Mouse (Mus musculus) heart, postnatal 10 days (tissue): ENCODE data around the gene Zbtb16. TPM values are rescaled to one million over a fixed set of nuclear protein-coding genes. Genes with fewer than 3 reads are reported as not detected.

Experiments used
- DNase-seq, 2 experiments: peaks; one replicate each; pipeline ENCODE4 v3.0.0; 2021
- intact Hi-C: fragments of 180-260 bp; cut with DNase I; formaldehyde crosslinking; loops from one replicate; pipeline ENCODE4 v1.15.1; 2025
- total RNA-seq, 2 experiments: library from RNA; stranded (reverse); gene quantifications; 2 replicates each; pipeline ENCODE4 v1.2.3; 2021

Zbtb16 gene
- total RNA-seq, 2 experiments from 2014 or later: 25.5 to 199 TPM

GRCm38 (mm10) chr9:48776268-48776667 lies 59.8 kb downstream of the Zbtb16 start:
- intact Hi-C loops: no loop called here
- no peak for DNase-seq

GRCm38 (mm10) chr9:48775561-48775960 lies 60.5 kb downstream of the Zbtb16 start:
- intact Hi-C loops: no loop called here
- no peak for DNase-seq

GRCm38 (mm10) chr9:48773710-48774109 lies 62.3 kb downstream of the Zbtb16 start:
- DNase-seq: no peak
- intact Hi-C loops: no loop called here

- no peak for DNase-seq
- intact Hi-C loops: no loop called here
These were observed 62.9 kb downstream of the Zbtb16 start for GRCm38 (mm10) chr9:48773130-48773529.

- DNase-seq: no peak
- intact Hi-C loops: no loop called here
These were observed 64.5 kb downstream of the Zbtb16 start for GRCm38 (mm10) chr9:48771504-48771903.

GRCm38 (mm10) chr9:48768965-48769364 lies 67.1 kb downstream of the Zbtb16 start:
- no peak for DNase-seq
- intact Hi-C loops: no loop called here

- no peak for DNase-seq
- intact Hi-C loops: no loop called here
These were observed 68.2 kb downstream of the Zbtb16 start for GRCm38 (mm10) chr9:48767666-48768432.

- intact Hi-C loops: no loop called here
- DNase-seq: no peak
These were observed 70.1 kb downstream of the Zbtb16 start for GRCm38 (mm10) chr9:48765927-48766326.

- intact Hi-C loops: no loop called here
- DNase-seq: no peak
These were observed 71.7 kb downstream of the Zbtb16 start for GRCm38 (mm10) chr9:48764311-48764710.

DNA sequence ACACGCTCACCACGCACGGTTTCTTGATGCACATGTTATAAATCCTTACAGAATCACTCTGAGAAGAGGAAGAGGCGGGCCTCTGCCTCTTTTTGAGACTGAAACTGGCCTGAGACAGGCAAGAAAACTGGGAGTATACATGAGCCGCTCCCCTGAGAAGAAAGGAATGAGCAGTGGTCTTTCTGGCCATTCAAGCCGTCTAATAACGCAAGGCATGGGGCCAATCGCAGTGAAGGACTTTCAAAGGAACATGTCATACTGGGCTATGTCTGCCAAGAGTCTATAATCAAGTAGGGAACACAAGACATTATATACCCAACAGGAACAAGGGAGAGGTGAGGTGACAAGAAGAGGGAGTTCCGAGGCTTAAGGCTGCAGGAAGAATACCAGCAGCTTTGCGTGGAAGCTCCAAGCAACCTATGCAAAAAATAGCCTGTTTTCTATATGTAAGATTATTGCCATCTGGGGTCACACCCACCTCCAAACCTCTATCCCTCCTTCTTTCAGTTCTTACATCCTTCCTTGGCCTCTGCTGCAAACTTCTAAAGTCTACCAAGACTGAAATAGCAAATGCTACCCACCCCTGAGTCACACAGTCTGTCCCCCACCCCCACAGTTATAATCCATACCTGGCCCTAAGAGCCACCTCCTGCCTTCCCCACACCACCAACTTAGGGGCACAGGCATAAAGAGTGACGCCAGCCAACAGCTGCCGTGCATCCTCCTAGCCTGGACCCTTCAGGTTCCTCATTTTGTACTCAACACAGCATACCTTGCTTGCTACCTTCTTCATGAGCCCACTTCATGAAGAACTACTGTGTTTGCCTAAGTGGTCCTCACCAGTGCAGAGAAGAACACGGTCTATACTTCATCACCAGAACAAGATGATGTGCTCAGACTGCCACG lies 74.0 kb downstream of the Zbtb16 start:
- intact Hi-C loops: no loop called here
- no peak for DNase-seq

DNA sequence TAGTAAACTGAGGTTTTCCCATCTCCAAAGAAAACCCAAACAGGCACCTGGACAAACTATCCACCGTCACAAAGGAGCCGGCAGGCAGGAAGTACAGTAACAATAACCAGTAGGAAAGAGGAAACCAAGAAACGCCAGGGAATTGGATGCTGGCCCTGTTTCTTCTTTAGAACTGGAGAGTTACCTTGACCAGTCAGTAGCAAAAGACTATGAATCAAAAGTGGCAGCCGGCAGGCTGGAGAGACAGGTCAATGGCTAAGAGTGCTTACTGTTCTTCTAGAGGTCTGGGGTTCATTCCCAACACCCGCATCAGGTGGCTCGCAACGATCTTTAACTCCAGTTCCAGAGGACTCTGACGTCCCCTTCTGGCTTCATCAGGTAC lies 74.9 kb downstream of the Zbtb16 start:
- intact Hi-C loops: no loop called here

GRCm38 (mm10) chr9:48760449-48761174 lies 75.4 kb downstream of the Zbtb16 start:
- intact Hi-C loops: no loop called here
- DNase-seq: peak; percentile 77 to 81

More for the DNA sequence above, 74.9 kb downstream of the Zbtb16 start:
- peak in 1 of 2 experiments; percentile 27 for DNase-seq

GRCm38 (mm10) chr9:48759098-48759497 lies 76.9 kb downstream of the Zbtb16 start:
- DNase-seq: no peak
- intact Hi-C loops: no loop called here

DNA sequence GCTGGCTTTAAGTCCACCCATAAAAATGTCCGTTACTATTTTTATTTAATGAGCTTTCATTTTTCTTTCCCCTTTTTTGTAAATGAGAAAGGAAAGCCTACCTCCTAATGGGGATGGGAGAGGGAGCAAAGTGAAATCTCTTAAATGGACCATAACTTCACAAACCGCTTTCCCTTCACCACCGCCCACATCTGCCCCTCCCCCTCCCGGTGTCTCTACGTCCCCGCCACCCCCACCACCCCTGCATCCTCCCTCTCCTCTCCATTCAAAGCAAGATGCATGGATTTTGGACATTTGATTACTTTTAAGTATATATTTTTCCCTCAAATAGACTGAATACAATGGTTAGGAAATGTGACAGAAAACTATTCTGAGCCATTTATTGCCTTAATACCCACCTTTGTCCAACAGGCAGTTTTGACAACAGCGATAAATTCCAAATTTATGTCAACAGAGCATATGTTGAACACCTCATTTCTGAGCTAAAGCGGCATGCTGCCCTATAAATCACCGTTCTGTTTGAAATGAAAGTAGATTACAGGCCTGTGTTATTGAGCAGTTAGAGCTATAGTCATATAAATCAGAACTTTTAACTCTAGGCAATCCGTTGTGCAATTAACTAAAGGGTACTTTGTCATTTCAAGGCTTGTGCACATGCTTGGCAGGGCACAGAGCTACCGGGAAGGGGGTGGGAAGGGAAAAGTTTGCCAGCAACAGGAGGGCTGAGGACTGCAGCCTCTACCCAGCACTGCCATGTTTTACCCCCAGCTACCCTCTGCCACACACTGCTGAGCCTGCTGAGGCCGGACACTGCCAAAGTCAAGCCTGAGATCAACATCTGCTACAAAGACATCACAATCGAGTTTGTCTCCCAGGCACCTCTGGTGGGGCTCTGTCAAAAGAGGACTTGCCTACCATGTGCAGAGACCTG lies 78.1 kb downstream of the Zbtb16 start:
- intact Hi-C loops: no loop called here
- no peak for DNase-seq

- intact Hi-C loops: no loop called here
- no peak for DNase-seq
These were observed 79.7 kb downstream of the Zbtb16 start for GRCm38 (mm10) chr9:48756261-48756812.

DNA sequence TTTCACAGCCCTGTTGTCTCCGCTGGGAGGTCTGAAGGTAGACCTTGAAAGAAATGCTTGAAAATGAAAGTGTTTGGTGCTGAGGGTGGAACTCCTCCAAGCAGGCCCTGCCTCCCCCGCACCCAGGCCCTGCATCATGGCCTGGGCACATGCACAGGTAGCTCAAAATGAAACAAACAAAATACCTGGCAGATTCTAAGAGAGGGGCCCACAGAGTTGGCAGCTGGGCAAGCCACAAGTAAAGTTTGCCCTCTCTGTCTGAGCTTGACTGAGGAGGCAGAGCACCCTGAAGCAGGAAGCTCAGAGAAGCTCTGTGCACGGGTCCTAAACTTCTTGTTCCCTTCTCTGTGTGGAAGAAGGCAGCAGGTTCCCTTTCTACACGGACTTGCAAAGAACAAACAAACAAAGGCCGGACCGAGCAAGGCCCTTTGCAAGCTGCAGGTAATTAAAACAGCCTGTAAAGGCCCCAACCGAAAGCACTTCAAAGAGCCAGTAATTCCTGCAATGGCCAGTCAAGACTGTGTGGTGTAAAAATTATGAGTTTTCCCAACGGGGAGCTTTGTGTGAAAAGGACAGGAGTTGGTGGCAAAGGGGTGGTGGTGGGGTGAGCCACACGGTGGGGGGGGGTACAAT lies 80.5 kb downstream of the Zbtb16 start:
- intact Hi-C loops: no loop called here
- DNase-seq: no peak

GRCm38 (mm10) chr9:48754418-48754817 lies 81.6 kb downstream of the Zbtb16 start:
- intact Hi-C loops: no loop called here
- DNase-seq: no peak

- DNase-seq: peak in 1 of 2 experiments; percentile 50
- intact Hi-C loops: no loop called here
These were observed 82.1 kb downstream of the Zbtb16 start for GRCm38 (mm10) chr9:48753881-48754280.

DNA sequence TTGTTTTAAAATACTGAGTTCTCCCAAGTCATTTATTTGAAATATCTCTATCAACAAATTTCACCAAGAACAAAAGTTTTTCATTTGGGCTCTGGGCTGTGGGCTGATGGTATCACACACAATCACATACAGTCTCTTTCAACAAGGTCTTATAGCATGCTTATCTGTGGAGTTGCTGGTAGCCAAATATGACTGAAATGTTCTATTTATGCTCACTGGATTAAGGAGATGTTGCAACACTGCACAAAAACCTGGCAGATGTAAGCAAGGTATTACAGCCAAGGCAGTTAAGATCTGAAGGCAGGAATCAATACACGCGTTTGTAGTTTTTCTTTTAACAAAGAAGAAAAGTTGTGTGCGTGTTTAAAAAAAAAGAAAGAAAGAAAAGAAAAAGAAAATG lies 84.1 kb downstream of the Zbtb16 start:
- peak in 1 of 2 experiments; percentile 31 for DNase-seq
- intact Hi-C loops: no loop called here
